Comparison of ENCODE assay signal across 1 mouse cellular context in genomic region chr16:32682194-32682593, GRCm38 (mm10).
TF ChIP-seq lines count a peak whose summit lies in the region.

No protein-coding gene starts in this region.

TF ChIP-seq in CH12.LX, 34 proteins besides CTCF, POLR2A, EP300 and RAD21 (continued from another document):
- TF ChIP-seq ZNF384 (IDR thresholded peaks at IDR 0.05; ENCODE audit: low read depth, low read length) (no peak), GABPA (IDR thresholded peaks at IDR 0.05; ENCODE audit: insufficient replicate concordance, low read depth, low read length) (no peak), TCF12 (IDR thresholded peaks at IDR 0.05; ENCODE audit: low read depth, low read length) (no peak), ELF1 (IDR thresholded peaks at IDR 0.05; ENCODE audit: low read depth, low read length) (no peak), RCOR1 (conservative IDR thresholded peaks at IDR 0.05; ENCODE audit: low read depth, low read length) (no peak), PAX5 (IDR thresholded peaks at IDR 0.05; ENCODE audit: low read length) (no peak), MXI1 (IDR thresholded peaks at IDR 0.05; ENCODE audit: low read depth, low read length) (no peak), JUN (IDR thresholded peaks at IDR 0.05; ENCODE audit: insufficient read depth, low read depth, low read length) (no peak), KAT2A (IDR thresholded peaks at IDR 0.05; ENCODE audit: insufficient replicate concordance, low read length) (no peak), ZKSCAN1 (IDR thresholded peaks at IDR 0.05; ENCODE audit: borderline replicate concordance, low read depth, low read length) (no peak), UBTF (IDR thresholded peaks at IDR 0.05; ENCODE audit: low read depth, low read length) (no peak), MAX (IDR thresholded peaks at IDR 0.05; ENCODE audit: low read length) (no peak), POLR2AphosphoS2 (IDR thresholded peaks at IDR 0.05; ENCODE audit: low read depth, low read length) (no peak)
